Mouse (Mus musculus) lung, postnatal 25 days (tissue): ENCODE measurements at regions not wholly inside any gene's neighbourhood (a gene's known extent, or its start where the extent isn't known, plus 50 kb on each side); places are given as distances from the start of the nearest gene placed in this dataset.

ENCODE experiments used
- DNase-seq: peaks from one replicate; pipeline ENCODE4 v3.0.0; 2022; ENCODE audit warnings: low spot score

DNA sequence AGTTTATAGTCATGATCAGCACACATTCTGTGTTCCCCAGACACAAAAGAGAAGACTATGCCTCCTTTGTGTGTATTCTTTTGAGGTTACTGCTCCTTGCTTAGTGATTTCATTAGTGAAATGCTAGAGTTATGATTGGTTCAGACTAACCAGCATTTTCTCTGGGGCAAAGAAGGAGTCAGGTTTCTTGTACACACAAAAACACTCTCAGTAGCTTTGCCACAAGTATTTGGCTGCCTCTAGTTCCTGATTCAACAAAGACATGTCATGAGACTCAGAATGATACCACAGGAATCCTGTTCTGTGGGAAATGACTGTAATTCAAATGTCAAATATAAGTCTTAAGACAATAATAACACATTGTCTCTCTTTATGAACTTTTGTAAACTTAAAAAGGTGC, 86.9 kb downstream of the Alx1 start:
- no peak for DNase-seq

DNA sequence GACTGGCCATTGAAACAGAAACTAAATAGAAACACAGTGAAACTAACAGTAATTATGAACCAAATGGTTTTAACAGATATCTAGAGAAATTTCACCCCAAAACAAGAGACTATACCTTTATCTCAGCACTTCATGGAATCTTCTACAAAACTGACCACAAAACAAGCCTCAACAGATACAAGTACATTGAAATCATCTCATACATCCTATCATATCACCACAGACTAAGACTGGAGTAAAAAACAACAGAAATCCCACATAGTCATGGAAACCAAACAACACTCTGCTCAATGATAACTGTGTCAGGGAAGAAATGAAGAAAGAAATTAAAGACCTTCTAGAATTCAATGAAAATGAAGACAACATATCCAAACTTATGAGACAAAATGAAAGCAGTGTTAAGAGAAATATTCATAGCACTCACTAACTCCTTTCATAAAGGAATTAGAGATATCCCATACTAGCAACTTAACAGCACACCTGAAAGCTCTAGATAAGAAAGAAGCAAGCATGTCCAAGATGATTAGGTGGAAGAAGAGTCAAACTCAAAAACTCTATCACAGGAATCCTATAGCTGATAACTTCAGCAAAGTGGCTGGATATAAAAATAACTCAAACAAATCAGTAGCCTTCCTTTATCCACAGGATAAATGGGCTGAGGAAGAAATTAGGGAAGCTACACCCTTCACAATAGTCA, 89.0 kb downstream of the Alx1 start:
- no peak for DNase-seq

DNA sequence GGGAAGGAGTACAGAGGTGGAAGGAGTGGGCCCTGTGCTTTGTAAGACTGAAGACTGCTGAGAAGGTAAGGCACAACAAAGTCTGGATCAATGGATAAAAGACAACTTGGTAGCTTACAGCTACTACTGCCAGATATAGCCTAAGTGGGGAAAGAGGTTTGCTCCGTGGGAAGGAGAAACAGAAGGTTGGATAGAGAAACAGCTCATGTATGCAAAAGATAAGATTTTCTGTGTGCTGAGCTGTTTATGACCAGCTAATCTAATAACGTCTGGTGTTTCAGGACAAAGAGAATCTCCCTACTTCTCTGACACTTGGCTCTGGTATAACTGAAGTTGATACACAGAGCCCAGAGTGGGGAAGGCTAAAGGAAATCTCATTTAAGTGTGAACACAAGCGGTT, 98.6 kb downstream of the Alx1 start:
- no peak for DNase-seq

DNA sequence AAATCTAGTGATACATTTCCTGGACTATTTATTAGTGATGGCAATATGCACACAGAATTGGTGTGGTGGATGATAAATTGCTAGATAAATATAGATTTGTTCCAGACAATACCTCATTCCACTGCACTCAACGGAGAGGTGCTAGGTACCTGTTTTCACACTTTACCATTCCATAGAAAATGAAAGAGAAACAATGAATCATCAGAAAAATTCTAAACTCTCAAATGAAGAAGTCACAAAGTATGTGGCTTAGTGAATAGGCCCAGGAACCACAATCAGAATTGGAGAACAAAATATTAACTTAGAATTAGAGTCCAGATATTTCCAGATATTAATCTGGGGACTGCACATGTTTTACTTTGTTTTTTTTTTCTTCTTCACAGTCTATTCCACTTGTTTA, 101.4 kb downstream of the Alx1 start:
- DNase-seq: no peak

DNA sequence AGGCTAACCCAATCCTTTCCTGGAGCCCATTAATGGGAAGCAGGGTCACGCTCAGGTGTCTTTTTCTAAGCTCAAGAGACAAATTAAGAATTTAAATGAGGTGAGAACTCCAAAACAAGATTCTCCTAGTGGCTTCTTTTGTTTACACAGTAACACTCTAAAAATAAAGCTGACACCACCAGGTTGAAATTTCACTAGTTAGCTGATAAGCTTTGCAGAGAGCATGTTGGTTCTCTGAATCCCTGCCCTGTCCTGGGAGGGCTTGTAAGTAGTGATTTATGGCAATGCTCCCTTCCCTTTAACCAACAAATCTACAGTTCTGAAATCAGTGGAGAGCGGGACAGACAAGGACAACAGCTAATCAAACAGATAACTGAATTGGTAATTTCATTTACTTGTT, 132.6 kb downstream of the Alx1 start:
- DNase-seq: no peak

DNA sequence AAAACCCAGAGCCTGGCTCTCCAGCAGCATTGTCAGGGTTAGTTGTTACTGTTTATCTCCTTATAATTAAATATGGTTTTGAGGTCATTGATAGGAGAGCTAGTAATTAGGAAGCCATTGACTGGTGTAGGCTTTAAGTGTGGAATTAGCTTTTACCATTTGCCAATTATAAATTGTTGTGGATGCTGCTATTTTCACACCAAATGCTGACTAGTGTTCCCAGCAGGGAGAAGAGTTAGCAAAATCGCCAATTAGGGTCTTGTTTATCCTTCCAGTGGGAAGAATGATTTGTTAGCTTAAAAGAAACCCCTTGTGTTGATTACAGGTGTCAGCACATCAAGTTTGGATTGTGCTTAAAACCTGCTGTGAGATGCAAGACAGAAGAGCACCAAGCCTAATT, 134.1 kb downstream of the Alx1 start:
- no peak for DNase-seq

DNA sequence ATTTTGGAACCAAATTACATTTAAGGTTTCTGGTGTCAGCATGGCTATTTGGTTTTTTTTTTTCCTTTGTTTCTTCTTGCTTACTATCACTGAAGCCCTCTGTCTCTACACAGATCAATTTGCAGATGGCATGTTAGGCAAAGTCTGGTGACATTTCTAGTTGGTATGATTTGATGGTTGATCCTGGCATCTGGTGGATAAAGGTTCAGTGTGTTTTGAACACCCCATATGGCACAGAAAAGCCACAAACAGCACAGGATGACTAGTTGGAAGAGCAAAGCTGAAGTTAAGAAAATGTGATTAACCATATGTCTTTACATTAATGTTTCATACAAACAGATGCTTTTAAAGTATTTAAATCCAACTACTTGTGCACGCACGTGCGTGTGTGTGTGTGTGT, 137.6 kb downstream of the Alx1 start:
- DNase-seq: no peak

DNA sequence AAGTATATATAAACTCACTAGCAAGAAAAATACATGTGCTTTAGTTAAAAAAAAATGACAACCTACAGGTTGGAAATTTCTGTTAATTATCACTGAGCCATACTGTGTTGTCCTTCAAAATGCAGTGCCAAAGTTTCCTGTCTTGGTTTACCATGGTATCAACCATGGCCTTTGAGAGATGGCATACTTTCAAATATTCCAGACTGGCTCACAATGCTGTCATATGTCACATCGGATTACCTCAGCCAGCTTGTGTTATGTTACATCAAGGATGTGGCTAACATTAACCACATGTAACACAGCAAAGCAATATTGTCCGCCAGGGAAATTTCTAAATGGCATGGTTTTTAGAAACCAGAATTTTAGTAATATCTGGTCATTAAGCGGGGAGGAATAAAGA, 140.3 kb downstream of the Alx1 start:
- no peak for DNase-seq

DNA sequence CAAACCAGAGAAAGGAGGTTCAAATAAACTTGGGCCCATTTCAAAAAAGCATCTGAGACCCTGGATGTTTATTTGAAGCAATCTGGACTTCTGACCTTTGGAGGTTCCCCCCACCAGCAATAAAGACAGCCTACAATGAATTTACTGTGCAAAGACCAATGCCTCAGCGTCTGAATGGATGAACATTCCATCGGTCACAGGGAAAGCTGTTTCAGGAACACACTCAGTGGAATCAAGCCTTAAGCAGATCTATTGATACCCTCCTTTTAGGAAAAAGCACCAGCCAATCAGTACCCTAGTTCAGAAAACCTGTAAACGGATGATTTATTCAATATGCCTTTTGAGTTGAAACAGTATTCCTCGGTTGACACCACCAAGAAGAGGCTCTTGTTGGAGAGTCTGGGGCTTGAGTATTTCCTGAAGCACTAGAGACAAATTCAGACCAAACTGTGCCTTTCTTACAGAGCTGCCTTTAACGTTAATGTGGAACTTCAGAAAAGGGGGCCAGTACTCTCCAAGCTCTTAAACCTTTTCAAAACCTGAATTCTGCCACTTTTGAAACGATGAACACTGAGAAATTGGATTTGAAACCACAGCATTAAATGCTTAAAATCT, 148.1 kb downstream of the Alx1 start:
- DNase-seq: no peak

DNA sequence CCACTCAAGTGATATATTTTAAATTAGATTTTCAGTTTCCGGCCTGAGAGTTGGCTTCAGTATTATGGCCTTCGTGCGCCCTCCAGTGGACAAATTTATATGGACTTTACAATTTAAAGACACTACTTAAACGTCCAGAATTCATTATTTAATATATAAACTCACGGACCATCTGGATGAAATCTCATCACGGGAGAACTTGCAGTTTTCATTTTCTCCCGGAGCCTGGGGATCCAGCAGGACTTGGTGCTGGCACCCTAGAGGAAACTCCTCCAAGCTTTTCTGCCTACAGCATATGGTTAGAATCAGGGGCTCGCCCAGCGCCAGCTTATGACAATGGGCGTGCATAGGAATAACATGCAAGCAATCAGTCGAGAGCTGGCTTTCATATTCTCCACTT, 152.0 kb downstream of the Alx1 start:
- no peak for DNase-seq

DNA sequence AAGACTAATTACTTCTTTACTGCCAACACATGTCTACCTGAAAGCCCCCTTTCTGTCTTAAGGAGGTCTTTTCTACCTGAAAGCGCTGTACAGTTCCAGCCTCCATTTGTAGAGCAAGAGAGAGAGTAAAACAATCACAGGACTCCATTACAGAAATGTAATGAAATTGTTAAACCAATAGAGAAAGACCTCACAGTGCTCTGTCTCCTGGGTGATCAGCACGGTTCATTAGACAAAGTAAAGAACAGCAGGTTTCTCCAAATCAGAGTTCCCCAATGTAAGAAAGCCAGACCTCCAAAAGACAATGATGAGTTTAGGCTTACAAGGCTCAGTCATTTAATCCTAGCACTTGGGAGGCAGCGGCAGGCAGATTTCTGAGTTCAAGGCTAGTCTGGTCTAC, 153.1 kb downstream of the Alx1 start:
- no peak for DNase-seq

DNA sequence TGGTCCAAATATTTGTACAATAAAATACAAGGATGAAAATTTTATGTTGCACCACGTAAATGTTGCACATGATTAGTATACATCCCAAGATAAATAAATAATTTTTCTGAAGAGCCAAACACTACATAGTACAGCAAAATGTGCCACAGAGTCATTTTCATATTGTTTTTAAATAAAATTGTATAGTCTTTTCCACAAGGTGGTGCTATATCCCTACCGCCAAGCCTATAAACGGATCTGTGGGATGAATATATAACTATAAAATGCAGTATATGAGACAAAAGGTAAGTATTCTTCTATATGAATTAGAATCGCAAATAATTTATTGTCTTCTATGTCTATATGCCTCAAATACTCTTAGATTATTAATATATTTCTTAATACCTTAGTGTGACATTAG, 163.1 kb downstream of the Alx1 start:
- no peak for DNase-seq

DNA sequence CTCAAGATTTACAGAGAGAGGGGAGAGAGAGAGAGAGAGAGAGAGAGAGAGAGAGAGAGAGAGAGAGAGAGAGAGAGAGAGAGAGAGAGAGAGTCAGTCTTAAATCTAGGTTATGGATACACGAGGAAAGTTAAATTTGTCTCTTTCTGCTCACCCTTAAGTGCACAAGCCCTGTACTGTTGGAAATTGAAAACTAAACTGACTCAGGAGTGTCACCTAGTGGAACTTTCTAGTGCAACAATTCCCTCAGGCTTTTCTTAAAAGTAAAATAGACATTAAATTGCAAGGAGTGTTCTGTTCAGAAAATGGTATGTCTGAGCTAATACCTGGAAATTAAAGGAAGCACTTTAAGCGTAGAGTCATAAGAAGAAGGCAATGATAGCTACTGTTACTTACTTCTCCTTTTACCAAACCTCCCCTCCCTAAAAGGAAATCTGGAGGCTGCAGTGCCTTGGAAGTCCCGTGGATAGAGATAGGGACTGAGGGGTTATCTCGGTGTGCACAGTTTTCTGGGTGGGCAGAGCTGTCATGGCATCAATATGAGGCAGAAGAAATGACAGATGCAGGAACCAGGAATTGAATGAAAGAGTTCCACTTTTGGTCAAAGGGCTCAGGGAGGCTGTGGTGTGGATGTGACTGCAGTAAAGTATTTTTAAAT, 193.3 kb downstream of the Alx1 start:
- no peak for DNase-seq

DNA sequence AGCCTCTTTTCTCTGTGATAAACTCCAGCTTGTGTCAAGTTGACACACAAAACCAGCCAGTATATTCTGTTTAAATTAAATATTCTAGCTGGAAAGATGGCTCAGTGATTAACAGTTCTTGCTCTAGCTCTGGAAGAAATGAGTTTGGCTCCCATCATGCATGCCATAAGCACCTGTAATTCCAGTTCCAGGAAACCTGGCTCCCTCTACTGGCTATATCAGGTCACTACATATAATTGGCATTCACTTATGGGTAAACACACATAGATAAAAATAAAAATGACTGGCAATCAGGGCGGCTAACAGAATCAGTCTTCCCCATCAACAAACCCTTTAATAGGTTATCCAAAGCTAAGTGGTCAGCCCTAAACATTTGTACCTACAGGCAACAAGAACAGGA, 194.2 kb downstream of the Alx1 start:
- DNase-seq: no peak

DNA sequence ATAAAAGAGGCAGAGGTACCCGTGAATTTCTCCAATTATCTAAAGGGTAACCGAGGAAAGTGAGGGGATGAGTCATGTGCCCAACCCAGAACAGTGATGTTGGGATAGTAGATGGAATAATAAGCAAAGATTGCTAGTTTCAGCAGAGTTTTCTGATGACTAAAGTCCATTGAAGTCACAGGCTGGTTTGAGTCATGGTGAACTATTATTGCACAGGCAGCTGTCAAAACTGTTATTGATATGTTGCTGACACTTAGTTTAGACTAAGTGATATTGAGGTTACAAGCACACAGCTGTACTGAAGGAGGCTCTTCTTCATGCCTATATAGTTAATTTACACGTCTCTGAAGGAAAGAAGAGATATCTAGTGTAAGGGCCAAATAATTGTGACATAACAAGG, 200.4 kb downstream of the Alx1 start:
- DNase-seq: no peak

DNA sequence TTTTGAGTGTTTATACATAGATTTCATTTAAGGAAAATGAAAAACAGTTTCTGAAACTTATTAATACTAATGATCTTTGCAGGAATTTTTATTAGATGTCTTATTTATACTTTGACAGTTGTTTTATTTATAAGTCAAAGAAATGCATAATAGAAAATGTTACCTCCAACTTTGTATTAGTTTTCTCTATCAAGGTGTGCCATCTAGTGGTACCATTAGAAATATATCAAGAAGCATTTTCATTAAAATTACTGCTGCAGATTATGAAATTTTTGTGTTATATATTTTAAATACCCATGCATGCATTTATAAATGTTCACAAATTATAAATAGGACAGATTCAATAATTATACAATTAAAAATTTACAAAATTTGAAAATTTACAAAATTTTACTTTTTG, 206.6 kb downstream of the Alx1 start:
- DNase-seq: no peak

DNA sequence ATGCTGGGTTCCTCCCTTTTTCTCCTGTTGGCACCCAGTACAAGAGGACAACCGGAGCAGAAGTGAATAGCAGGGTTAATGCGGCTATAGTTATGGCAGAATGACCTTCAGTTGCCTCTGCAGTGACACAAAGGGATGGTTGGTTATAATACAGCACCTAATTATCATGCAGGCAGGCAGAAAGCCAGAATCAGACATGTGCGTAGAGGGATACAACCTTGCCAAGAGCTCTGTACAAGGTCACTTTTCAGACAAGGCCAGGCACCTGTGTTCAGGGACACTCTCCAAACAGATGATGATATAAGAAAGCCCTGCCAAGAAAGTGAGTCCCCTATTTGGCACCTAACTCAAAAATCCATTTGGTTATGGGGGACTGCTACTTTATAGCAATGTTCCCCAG, 228.6 kb downstream of the Alx1 start:
- no peak for DNase-seq

DNA sequence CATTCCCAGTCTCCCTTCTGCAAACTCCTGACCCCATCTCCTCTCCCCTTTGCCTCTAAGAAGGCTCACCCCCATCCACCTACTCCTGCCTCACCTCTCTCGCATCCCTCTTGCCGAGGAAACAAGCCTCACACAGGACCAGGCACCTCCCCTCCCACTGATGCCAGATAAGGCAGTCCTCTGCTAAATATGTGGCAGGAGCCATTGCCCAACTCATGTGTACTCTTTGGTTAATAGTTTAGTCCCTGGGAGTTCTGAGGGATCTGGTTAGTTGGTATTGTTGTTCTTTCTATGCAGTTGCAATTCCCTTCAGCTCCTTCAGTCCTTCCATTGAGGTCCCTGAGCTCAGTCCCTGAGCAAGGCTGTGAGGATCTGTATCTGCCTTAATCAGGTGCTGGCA, 250.8 kb downstream of the Alx1 start:
- no peak for DNase-seq

DNA sequence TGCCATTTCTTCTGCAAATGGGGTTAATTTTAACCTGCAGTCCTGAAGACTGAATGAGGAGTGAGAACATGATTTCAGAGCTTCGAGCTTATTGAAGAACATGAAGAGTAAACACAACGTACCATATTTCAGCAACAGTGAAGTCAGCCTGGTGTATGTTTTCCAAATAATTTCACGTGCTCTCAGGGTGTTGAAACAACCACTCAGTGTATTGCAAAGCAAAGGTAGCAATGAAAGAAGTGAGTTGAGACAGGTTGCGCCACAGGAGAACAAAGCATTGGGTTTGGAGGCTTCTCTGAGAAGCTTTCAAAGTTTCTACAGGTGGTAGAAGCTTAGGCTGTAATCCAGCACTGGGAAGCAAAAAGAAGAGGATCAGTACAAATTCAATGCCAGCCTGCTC, 251.7 kb downstream of the Rassf9 start:
- peak; percentile 30 for DNase-seq

DNA sequence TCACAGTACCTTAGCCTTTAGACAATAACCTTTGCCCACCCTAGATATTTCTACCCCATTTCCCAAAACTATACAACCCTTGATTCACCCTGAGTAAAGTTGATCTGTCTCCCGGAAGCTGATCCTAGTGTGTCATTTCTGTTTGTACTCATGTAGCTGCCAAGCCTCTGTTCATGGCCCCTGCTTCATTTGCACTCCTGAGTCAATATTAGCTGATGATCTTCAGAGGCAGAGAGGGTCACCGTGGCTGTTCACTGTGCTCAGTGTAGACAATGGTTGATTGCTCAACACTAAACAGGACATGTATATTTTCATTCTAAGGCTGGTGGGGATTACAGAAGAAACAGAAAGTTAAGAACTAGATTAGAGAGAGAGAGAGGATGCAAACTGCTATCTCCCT, 250.4 kb downstream of the Rassf9 start:
- no peak for DNase-seq

DNA sequence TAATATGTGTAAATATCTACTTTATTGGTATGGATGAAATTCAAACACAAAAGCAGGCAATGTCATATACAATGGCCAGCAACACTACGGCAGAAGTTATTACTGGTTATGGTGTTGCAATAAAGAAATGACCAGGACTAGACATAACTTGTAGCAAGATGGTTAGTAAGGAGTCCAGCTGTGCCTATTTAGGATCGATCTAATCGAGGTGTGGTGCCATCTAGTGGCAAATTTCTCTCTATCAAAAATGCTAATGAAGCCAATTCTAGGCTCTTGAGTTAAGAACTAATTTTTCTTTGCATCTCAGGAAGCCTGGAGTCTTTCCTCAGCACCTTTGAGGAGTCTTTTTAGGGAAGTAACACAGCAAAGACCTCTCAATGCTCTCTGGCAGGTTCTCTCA, 223.2 kb downstream of the Rassf9 start:
- DNase-seq: peak; percentile 48

DNA sequence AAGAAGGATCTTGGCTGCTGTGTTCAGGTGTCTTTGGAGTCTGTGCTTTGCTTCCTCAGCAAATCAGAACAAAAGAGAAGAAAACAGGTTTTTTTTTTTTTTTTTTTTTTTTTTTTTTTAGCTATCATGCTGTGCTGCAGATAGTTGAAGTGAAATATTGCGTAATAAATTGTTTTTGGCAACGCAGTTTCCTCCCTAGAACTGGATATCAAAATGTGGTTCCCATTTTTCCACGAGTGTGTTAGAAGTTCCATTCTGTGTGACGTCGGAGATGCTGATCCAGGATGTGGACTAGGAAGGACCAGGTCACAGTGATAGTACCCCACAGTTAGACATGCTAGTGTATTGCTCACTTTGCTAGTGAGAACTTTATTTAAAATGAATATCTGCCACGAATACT, 220.4 kb downstream of the Rassf9 start:
- no peak for DNase-seq

DNA sequence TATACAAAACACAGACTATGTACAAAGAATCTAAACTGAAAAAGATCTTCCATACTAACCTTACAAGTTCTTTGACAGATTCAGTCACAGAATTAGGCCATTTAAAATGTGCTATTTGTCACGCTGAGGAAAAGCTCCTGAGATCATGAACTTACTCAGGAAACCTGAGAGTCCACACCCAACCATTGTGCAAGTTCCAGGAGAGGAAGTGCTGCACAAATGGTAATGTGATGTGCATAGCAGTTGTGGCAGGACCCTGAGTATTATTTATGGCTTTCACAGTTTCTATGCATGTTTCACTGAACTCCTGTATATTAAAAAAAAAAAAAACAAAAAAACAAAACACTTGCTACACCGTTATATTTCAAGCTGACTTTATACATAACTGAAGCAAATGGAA, 200.2 kb downstream of the Rassf9 start:
- DNase-seq: peak; percentile 52

DNA sequence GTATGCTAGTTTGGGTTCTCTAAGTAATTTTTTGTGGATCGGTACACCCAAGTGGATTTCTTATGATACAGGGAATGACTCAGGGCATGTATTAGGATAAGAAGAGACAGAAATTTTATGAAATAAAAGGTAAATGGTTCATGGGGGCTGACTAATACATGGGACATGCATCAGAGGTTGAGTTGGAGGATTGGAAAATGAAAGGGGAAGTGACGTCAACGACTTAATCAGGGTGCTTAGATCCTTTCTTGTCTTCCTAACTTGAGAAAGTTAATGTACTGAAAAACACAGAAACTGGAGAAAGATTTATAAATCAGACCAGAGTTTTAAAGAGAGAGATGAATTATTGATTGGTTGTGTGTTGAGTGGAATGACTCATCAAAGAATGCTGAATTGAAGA, 193.8 kb downstream of the Rassf9 start:
- DNase-seq: no peak
